Mouse (Mus musculus) small intestine, adult 2 months (tissue): ENCODE measurements around the gene Islr. TPM values are rescaled to one million over a fixed set of nuclear protein-coding genes. Genes with fewer than 3 reads are reported as not detected.

Experiments
- H3K27ac ChIP-seq: fragments of 200-500 bp; 2 replicates; pipeline ENCODE4 v1.5.1; 2012; ENCODE audit warnings: low read depth, low read length, control low read depth, inconsistent platforms; ENCODE audit not compliant: insufficient read depth
- H3K27me3 ChIP-seq: fragments of 200-500 bp; 2 replicates; pipeline ENCODE4 v1.6.1; 2012; ENCODE audit warnings: mild to moderate bottlenecking, moderate library complexity, low read length, inconsistent platforms; ENCODE audit not compliant: control insufficient read depth, insufficient read depth
- H3K36me3 ChIP-seq: fragments of 200-500 bp; 2 replicates; pipeline ENCODE4 v1.6.1; 2012; ENCODE audit warnings: mild to moderate bottlenecking, low read length, control low read depth, inconsistent platforms; ENCODE audit not compliant: control insufficient read depth, insufficient read depth
- H3K4me1 ChIP-seq: fragments of 200-500 bp; 2 replicates; pipeline ENCODE4 v1.6.1; 2012; ENCODE audit warnings: low read length, inconsistent platforms, mixed read lengths; ENCODE audit not compliant: control insufficient read depth, insufficient read depth, insufficient read length
- H3K4me3 ChIP-seq: fragments of 200-500 bp; 2 replicates; pipeline ENCODE4 v1.5.1; 2012; ENCODE audit warnings: low read depth, mild to moderate bottlenecking, control low read depth, inconsistent platforms, low read length, moderate library complexity
- CTCF ChIP-seq: fragments of 200-500 bp; IDR thresholded peaks from 2 replicates; pipeline ENCODE4 v1.5.1; 2012; ENCODE audit warnings: low read depth, mild to moderate bottlenecking, control low read depth, inconsistent platforms, low read length, moderate library complexity, mixed read lengths; ENCODE audit not compliant: insufficient replicate concordance, insufficient read length; ENCODE audit errors: extremely low read depth
- POLR2A ChIP-seq: fragments of 200-500 bp; IDR thresholded peaks from 2 replicates; pipeline ENCODE4 v1.6.1; 2012; ENCODE audit warnings: low read depth, mild to moderate bottlenecking, control low read depth, inconsistent platforms, low read length, moderate library complexity
- WGBS: fragments of 180-500 bp; shearing (Covaris S2); methylation state at CpG from one replicate; pipeline ENCODE4 v1.1.7; 2018; 5-methylcytosine and 5-hydroxymethylcytosine counted together
- polyA plus RNA-seq: library from polyadenylated mRNA; depleted of rRNA; stranded (reverse); fragments of >200 nt; gene quantifications from 2 replicates; pipeline ENCODE4 v1.2.3, GENCODE M21; 2012

The Islr gene
- polyA plus RNA-seq, 1 experiment, result 31.4 TPM

DNA sequence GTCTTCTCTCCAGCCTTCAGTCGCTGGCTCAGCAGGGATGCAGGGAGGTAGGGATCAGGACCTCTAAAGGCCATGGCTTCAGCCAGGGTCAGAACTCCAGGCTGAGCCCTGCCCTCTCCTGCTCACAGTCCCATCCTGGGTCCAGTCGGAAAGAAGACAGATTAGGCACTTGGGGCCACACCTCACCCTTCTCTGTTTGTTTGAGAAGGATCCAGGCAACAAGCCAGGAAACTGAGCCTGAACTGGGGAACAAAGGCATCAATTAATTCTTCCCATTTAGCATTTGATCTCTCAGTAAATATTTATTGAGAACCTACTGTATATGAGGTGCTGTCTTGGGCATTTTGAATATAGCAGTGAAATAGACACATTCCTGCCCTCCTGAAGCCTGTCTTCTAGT, 85.4 kb downstream of the Islr start, which contains the start of gene Ccdc33:
TSS of gene Ccdc33 (minus strand) at position 153 of the 400 bp plus-strand sequence.
- no peak within 1 kb of the TSS for H3K4me3 ChIP-seq
- TF ChIP-seq CTCF (no peak), POLR2A (no peak)
- whole genome bisulfite sequencing, result 16% methylated on average over 2 of the region's 2 CpGs
- no peaks in the 10 kb centered on the region for H3K36me3 ChIP-seq
- peaks cover 24% of the 10 kb centered on the region for H3K4me1 ChIP-seq
- H3K27ac ChIP-seq, result no peak within 1 kb of the TSS
- H3K27me3 ChIP-seq, result no peaks in the 10 kb centered on the region

DNA sequence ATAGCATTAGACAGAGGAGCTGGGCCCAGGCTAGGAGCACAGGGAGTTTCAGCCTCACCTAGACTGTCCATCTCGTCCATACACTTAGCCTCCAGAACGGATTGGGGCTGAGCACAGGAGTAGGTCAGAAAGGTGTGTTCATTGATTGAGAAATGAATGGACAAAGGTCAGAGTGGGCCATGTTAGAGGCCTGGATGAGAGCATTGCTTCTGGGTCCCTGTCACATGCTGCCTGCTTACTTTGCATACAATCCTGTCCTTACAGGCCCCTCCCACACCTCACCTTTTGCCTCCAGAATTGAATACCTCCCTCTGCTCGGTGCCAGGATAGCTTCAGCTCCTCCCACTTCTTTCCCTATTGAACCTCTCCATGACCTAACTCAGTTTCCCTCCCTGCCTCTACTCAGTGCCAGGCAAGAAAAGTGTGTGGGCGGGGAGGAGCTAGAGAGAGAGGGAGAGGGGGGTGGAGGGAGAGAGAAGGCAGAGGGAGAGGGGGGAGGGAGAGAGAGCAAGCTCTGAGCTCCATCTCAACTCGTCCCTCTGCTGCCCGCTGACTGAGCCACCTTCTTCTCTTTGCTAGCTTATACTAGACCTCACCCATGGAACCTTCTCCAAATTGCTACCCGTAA, 88.0 kb downstream of the Islr start:
- no peaks in the 10 kb centered on the region for H3K36me3 ChIP-seq
- TF ChIP-seq POLR2A, result no peak
- TF ChIP-seq CTCF, result no peak
- H3K4me3 ChIP-seq, result no peak overlapping the region
- no peak overlapping the region for H3K27ac ChIP-seq
- H3K4me1 ChIP-seq, result peaks cover 27% of the 10 kb centered on the region
- no peaks in the 10 kb centered on the region for H3K27me3 ChIP-seq
- 51% methylated on average over 7 of the region's 7 CpGs for WGBS

DNA sequence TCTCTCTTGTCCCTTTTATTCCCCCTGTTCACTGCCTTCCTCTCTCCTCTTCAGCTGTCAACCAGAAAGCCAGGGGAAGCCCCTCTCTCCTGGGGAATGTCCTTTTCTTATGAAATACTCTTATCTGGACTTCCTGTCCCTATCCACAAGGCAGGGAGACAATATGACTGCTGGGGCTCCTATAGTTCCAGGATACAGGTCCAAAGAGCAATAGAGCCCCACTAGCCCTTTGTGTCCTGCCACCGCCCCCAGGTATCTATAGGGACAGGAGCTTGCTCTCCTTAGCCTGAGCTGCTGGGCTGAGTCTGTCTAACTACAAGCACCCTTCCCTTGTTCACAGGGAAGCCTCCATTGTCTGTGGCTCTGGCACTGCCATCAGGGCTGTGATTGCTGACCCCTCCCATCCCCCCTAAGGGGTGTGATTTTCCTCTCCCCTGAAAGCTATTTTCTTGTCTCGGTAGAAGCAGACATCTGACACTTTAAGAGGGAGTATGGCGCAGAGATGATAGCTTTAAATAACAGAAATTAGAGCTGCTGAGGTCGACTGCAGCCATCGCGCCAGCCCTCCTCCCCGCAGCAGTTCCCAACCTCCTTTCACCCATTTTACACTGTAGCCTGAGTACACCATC, 88.7 kb downstream of the Islr start:
- Histone ChIP-seq H3K4me1 (peaks cover 27% of the 10 kb centered on the region), H3K4me3 (no peak overlapping the region), H3K27me3 (no peaks in the 10 kb centered on the region), H3K27ac (no peak overlapping the region), H3K36me3 (no peaks in the 10 kb centered on the region)
- TF ChIP-seq CTCF (no peak), POLR2A (no peak)
- 75% methylated on average over 7 of the region's 7 CpGs for WGBS

DNA sequence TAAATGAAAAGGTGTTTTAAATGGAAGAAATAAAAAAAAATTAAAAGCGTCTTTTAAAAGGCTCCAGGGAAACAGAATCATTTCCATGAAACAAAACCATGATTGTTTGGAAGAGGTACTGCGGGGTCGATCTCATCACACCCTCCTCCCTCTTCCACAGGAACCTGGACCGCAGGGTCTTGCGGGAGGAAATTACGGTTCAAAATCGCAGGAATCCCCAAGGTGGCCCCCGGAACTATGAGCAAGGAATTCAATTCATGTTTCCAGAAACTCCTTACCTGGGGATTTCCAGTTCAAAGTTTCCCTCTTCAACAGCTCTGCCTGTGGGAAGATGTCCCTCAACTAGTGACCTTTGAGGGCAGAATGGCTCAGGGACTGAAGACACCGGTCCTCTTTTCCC, 90.1 kb downstream of the Islr start:
- H3K4me1 ChIP-seq, result peaks cover 27% of the 10 kb centered on the region

DNA sequence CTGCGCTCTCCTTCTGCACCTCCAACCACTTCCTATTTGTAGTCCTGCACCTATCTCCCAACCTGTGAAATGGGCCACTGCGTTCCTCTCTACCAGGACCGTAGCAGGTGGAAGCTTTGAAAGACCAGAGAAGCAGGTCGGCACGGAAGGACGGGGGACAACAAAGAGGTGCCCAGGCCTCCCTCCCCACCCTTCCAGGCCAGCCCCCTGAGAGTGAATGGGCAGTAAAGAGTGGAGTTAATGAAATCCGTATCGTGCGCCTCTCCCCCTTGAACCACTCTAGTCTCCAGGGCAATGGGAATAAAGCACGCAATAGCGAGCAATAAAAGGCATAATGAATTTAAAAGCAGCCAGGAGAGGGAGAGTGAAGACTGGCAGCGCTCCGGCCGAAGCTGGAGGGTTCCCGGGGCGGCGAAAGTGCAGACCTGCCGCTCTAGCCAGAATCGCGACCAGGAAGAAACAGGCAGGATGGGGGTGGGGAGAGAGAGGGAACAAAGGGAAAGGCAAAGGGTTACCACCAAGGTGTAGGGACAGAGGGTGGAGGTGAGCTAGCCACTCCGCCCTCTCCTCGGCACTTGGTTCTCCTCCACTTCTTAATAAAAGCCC, 90.7 kb downstream of the Islr start:
- Histone ChIP-seq H3K36me3 (no peaks in the 10 kb centered on the region), H3K27me3 (no peaks in the 10 kb centered on the region), H3K4me1 (peaks cover 25% of the 10 kb centered on the region), H3K27ac (no peak overlapping the region), H3K4me3 (no peak overlapping the region)
- WGBS, result 14% methylated on average over 22 of the region's 22 CpGs
- TF ChIP-seq CTCF (no peak), POLR2A (no peak)

More for the DNA sequence above, 90.1 kb downstream of the Islr start:
- Histone ChIP-seq H3K4me3 (no peak overlapping the region), H3K36me3 (no peaks in the 10 kb centered on the region), H3K27me3 (no peaks in the 10 kb centered on the region), H3K27ac (no peak overlapping the region)
- TF ChIP-seq CTCF (no peak), POLR2A (no peak)
- WGBS, result 22% methylated on average over 9 of the region's 9 CpGs

DNA sequence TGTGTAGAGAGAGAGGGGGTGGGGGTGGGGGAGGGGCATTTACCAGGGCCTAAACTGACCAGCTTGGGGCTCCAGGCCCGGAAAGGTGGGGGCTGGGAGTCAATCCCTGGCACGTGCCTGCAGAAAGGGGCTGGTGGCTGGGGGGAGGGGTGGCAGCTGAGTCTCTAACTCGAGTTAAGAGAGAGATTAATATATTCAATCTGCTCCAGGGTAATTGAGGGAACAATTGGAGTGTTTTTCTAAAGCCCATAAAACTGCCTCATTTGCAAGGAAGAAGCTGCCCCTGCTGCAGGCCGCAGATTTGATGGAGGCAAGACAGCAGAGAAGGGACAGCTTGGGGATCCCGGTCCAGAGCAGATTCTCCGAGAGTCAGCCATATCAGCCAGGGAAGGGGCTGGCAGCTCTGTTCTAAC, 91.2 kb downstream of the Islr start:
- H3K36me3 ChIP-seq, result no peaks in the 10 kb centered on the region
- no peak overlapping the region for H3K4me3 ChIP-seq
- H3K27ac ChIP-seq, result no peak overlapping the region
- TF ChIP-seq POLR2A (no peak), CTCF (no peak)
- 41% methylated on average over 6 of the region's 6 CpGs for WGBS
- no peaks in the 10 kb centered on the region for H3K27me3 ChIP-seq
- peaks cover 24% of the 10 kb centered on the region for H3K4me1 ChIP-seq

DNA sequence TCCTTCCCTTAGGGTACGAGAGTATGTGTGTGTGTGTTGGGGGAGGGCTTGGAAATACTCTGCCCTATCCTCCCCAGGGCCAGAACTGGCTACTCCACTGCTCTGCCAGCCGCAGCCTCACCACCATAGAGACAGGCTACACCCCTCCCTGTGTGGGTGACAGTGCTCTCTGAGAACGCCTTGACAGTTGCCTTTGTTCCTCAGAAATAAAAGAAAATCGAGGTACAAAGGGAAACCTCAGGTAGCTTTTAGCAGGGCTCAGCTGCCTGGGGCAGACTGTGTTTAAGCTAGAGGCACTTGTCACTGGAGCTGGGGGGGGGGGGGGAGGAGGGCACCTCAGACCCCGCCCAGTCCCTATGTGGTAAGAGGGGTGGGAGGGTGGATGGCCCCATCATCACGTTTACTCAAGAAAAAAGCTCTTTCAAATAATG, 91.8 kb downstream of the Islr start:
- 52% methylated on average over 6 of the region's 6 CpGs for WGBS
- no peak overlapping the region for H3K27ac ChIP-seq
- TF ChIP-seq CTCF (no peak), POLR2A (no peak)

More for the DNA sequence above, 91.8 kb downstream of the Islr start:
- H3K4me1 ChIP-seq, result peaks cover 24% of the 10 kb centered on the region
- H3K27me3 ChIP-seq, result no peaks in the 10 kb centered on the region
- H3K36me3 ChIP-seq, result no peaks in the 10 kb centered on the region
- no peak overlapping the region for H3K4me3 ChIP-seq
